Mouse (Mus musculus) frontal cortex, adult 2 months (tissue): ENCODE data around the gene Myo6. TPM values are rescaled to one million over a fixed set of nuclear protein-coding genes. Genes with fewer than 3 reads are reported as not detected.

Experiments used
- DNase-seq, 2 experiments: peaks; one replicate each; pipeline ENCODE4 v3.0.0; 2022; ENCODE audit warnings: low spot score in 1 of 2; ENCODE audit errors: extremely low spot score in 1 of 2
- polyA plus RNA-seq: library from polyadenylated mRNA; depleted of rRNA; stranded (reverse); fragments of >200 nt; gene quantifications from 2 replicates; pipeline ENCODE4 v1.2.3, GENCODE M21; 2012; rRNA removed

Myo6 gene
- 62.6 and 66.0 TPM in 2 replicates for polyA plus RNA-seq

DNA sequence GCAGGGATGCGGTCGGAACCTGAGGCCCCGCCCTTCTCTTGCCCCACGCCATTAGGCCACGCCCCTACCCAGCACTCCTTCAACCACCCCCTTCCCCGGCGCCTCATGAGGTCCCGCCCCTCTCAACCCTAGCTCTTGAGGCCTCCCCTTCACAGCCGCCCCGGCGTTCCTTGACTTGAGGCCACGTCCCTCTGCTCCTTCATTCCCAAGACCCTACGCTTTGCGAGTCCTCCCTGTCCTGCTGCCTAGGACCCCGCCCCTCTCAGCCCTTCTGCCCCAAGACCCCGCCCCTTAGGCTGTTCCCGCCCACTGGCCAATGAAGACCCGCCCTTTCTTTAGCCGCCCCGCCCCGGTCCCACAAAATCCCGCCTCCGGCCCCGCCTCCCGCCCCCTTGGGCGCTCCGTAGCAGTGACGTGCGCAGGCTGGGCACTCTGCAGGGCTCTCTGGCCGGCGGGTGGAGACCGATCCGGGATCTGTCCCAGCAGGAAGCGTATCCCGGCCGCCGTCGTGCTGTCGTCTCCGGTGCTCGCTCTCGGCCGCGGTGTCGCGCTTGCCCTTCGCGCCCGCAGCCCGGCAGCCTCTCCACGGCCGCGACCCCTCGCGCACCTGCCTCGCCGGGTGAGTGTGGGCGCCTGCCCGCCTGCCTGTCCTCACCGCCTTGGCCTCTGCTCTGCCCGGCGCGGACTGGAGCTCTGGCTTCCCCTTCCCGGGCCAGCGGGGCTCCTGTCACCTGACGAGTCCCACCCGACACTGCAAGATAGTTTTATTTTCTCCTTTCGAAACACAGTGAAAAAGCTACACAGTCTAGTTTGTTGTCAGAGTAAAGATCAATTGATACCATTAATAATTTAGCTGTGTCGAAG is at the start of gene Myo6:
Gene Myo6, plus strand, starts transcription at position 421 of the 864 bp plus-strand sequence.
- DNase-seq: peak; percentile 83 to 96

DNA sequence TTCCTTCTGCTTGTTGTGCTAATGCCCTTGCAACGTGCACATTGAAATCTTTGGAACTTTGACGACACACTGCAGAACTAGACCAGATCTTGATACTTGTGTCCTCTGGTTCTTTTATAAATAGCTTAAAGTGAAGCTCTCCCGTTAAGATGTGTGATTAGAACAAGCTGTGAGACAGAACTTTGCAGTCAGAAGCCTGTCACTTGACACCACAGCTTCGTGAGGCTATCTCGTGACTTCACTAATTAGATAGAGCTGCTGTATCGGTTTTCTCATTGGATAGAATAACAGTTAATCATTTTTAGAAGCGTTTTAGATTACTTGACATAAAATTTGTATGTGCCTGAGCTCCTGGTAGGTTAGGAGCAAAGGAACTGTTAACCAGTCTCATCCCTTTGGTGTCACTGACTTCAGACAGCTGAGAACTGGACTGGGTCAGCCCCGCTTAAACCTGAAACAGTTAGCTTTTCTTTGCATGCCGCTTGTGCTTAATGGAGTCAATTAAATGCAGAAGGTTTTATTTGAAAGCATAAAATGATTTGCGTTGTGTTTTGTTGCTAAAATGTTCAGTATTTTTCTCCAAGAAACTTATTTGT is 18.7 kb upstream of the Myo6 start:
- DNase-seq: no peak

DNA sequence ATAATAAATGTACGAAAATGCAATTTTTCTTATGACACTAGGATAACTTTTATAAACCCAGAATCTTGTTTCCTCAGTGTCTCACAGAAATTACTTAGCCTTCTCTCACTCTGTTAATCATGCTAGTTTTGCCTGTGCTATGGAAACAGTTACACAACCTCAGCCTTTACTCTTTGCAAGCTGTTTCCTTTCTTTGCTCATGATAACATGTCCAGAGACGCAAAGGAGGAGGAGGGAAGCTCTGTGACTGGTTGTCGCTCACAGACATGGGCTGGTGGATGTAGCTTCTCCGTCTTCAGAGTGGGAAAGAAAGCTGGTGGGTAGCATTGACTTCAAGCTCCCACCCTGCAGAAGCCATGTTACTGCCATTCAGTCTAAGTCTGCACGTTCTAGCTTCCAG is 15.2 kb upstream of the Myo6 start:
- no peak for DNase-seq

DNA sequence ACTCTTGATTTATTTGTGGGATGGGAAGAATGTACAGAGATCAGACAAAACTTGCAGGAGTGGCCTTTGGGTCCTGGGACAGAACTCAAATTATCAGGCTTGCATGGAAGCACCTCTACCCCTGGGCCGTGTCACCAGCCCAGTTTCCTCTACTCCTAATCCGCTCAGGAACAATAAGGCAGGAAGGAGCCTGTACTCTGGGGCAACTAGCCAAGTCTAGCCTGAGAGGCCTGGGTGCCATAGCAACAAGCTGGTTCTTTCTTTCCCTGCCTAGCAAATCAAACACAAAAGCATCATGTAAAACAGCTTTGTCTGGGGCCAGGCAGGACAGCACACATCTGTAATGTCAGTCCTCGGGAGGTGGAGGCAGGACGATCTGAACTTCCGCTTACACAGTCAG is 9.6 kb upstream of the Myo6 start:
- peak; percentile 39 to 71 for DNase-seq

DNA sequence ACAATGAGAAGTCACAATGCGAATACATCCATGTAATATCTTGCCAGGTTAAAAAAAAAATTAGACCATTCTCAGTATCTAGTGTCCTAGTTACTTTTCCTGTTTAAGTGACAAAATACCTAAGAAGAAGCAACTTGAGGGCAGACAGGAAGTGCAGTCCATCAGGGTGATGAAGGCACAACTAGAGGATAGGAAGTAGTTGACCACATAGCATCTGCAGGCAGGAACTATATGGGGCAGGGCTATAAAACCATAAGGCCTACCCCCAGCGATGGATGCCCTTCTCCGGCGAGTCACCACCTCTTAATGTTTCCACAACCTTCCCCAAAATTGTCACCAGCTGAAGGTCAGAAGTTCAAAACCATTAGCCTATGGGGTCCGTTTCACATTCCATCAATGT is 8.1 kb upstream of the Myo6 start:
- DNase-seq: no peak

DNA sequence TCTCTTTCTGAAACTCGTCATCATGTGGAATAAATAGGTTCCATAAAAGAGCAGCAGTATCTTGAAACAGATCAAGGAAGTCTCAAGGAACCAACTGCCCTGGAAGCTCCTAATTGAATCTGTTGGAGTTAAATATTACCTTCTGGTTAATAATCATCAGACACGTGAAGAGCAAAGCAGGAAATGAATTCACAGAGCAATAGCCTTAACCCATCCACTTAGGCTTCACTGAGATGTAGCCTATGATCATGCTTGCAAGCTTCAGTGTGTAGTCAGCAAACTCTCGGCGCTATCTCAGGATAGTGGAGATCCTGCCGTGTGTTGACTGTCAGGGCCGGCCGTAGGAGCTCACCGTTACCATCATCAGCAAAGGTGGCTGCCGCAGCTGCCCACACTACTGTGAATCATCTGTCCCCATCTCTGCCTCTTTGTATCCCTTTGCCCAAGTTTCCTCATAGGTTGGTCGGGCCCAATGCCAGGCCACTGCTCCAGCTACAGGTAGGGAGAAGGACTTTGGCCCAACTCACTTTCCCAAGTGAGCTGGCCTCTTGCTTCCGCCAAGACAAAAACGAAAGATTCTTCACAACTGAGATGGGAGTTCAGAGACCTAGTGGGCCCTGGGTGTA is 6.9 kb upstream of the Myo6 start:
- no peak for DNase-seq

DNA sequence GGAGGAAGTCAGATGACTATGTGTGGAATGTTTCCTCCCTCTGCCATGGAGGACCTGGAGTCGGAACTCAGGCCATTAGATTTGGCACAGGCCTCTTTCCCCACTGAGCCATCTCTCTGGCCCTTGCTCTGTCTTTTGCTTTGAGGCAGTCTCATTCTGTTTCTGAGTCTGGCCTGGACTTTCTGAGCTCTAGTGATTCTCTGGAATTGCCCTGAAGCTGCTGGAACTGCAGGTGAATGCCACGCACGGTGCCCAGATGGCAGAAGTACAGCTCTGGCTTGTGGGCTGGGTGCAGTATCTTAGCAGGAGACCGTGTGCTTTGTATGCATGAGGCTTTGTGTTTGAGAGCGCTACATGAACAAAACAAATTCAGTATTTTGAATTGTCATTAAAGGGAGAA is 5.9 kb upstream of the Myo6 start:
- DNase-seq: no peak

DNA sequence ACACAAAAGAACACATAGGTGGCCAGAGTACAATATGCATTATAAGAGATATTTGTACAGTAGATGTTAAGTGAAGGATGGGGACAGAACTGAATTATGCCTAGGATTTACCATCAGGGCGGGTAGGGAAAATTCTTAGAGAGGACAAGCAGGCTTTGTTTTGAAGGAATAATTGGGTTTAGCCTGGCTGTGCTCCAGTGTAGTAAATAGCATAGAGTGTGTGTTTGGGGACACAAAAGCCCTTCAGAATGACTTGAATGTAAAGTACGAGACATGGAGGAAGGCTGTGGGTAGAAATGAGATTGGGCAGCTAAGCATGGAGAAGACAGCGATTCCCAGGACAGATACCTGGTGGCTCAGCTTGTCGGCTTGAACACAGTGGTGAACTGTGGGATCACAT is 3.4 kb upstream of the Myo6 start:
- DNase-seq: no peak

DNA sequence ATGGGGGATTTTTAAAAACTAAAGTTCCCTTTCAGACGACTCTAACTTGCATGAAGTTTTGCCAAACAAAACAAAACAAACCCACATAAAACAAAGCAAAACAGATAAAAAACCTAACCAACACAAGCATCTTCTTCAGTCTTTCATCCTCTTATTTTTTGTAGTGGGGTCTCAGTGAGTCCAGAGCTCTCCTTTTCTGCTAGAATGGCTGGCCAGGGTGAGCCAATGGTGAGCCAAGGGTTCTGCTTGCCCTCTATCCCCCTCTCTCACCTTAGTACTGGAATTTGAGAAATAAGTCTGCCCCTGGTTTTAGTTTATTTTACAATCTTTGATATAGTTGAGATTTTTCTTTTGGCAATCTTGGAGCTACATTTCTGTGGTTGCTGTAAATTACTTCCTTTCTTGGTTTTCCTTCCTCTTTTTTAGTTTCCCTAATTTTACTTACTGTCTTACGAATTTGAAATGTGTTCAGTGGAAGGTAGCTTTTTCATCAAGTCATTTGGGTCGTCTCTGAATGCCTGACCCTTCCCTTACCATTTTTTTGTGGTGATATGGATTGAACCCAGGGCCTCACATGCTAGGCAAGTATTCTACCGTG is 1.6 kb upstream of the Myo6 start:
- no peak for DNase-seq

DNA sequence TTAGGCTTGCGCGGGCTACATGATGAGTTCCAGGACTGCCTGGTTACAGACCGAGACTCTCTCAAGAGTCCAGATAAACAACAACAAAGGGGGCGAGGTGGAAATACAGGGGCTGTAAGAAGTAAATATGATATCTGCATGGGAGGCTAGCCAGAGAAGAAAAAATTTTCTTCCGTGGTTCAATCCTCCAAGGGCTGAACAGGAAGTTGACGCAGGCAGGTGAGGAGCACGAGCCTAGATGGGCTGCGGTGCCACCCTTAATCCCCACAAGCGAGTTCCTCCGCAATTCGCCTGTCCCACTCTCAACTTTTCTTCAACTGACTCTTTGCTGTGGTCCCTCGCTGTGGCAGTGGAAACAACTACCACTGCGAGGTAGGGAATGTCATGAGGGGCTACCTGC is 640 bp upstream of the Myo6 start:
- peak in 1 of 2 experiments; percentile 26 for DNase-seq

DNA sequence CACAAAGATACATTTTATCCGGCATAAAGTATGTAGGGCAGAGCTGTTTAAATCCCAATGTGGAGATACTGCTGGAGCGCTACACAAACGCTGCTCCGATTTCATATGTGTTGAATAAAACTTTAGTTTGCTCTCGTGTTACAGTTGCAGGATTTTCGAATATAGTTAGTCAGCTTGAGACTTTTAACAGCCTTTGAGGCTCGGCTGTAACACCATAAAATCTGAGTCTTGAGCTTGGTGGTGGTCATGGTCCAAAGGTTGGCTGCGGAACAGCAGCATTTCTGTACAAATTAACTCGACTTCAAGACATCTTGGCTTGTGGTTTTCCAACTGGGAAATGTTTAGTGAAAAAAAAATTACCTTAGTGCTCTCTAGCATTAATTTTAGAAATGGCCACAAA is 859 bp downstream of the Myo6 start:
- DNase-seq: no peak

DNA sequence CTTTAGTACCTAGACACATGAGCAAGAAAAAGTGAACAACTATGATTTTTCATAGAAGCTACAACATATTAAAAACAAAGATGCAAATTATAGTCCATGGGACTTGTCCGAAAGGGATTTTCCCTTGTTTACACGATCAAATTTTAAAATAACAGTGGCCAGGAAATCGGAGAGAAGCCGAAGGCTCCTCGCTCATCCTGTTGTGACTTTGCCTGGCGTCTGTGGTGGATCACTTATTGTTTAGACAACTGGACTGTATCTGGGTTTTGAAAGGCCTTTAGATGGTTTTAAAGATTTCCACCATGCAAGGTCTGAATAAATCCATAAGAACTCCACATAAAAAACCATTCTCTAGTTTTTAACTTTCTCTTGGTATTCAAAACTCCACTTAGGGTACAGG is 1.6 kb downstream of the Myo6 start:
- DNase-seq: no peak

DNA sequence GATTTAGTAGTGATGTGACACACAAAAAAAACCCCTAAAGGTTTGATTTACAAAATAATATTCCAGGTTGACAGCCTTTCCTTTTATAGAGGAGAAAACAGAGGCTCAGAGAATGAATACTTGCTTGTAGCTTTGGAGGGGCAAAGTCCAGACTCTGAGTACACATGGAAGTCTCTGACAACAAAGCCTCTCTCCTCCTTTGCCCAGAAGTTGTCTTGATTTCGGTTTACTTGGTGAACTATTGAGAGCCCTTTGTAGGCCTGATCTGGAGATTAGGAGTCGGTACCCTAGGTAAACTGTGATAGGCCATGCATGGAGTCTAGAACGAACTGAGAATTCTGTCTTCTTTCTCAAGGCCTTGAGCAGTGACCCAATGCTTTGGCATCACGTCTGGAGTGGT is 2.3 kb downstream of the Myo6 start:
- DNase-seq: no peak

DNA sequence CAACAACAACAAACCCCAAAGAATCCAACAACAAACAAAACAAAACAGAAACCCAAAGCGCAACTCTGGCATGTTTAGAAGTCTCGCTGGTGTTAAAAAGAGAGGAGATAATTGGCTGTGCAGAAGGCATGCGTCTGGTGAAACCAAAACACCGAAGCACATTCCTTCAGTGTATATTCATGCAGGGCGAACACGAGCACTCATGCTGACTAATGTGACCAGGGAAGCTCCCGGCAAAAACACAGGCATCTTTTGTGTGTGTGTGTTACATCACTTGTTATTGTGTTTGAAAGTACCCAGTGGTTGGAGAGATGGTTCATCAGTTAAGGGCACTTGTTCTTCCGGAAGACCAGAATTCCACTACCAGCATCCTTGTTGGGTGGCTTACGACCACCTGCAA is 4.7 kb downstream of the Myo6 start:
- DNase-seq: no peak

DNA sequence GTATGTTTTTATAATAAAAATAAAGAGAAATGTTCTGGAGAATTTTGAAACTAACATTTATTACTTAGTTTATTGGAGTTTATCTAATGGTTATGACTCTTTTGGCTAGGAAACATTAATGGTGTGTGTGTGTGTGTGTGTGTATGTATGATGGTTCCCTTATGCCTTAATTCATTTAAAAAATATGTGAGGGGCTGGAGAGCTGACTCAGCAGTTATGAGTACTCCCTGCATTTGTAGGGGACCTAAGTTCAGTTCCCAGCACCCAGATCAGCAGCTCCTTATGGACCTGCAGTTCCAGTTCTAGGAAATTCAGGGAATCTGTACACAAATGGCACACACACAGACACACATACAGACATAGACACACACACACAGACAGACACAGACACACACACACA is 6.4 kb downstream of the Myo6 start:
- DNase-seq: no peak

DNA sequence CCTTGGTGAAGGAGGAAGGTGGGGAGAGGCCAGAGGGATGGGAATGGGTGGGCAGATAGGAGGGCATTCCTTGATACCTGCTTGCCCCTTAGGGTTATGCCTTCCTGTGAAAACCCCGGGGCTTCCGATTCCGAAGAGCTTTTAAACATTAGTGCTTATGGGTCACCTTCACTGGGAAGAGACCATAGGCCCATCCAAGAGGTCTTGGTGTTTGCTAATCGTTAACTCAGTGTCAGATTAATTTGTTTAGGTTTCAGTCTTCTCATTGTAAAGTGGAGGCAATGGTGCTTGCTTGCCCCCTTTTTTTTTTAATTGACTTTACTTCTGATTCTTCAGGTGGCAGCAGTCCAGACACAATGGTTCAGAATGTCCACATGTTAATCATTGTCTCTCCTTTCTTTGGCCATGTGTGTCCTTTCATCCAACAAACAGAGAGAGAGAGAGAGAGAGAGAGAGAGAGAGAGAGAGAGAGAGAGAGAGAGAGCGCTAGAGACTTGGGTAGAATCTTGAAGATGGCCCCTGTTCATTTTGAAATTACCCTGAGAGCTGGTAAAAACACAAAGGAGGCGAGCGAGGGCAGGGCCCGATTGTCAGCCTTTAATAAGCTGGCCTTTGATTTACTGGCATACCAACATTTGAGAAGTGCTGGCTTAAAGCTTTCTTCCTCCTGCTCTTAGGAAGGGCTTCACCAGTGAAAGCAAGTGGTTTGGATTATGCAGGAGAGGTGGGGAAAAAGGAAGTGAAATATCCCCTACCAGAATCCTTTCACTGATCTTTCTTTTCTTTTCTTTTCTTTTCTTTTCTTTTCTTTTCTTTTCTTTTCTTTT is 7.8 kb downstream of the Myo6 start:
- DNase-seq: no peak

DNA sequence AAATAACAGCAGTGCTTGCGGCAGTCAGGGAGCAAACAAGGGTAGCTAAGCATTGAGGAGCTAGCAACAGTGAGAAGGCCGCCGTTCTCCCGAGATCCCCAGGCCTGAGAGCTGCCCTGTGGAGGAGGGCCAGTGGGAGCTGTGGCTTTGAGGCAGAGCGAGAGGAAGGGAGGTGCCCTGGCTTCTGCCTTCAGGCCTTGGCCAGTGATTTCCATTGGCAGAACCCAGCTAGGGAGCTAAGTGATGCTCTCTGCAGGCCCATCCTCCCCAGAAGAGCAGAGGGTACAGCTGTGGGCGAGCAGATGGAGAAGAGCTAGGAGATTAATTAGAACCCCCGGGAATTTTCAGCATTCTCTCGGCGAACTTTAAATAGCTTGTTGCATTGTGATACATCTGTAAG is 8.8 kb downstream of the Myo6 start:
- peak in 1 of 2 experiments; percentile 28 for DNase-seq

DNA sequence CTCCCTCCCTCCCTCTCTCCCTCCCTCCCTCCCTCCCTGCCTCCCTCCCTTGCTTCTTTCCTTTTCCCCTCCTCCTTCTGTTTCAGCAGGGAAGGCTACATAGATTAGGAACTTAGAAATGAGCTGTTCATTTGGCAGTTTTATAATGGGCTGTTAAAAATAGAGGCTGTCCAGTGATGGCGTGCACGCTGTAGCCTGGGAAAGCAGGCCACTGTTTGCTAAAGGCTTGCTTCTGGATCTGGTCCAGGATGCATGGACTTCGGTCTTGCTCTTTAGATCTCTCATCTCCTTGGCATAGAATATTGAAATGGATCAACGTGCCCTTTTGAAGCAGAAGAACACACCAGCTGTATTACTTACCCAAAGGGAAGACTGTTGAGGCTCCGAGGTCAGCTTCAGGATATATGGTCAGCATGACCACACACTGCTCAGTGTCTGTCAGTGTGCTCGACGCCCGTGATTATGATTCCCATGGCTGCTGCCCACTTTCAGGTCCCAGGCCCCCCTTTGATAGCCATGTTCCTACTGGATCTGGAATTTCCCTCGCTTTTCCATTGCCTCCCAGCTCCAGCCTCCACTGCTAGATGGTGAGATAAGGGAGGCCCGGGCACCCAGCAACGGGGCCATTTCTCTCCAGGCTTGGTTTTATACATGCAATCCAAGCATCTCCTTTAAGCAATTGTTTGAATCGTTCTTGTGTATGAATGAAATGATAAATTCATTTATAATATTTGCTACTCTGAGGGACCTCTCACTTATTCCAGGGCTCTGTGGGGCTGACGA is 12.1 kb downstream of the Myo6 start:
- DNase-seq: no peak

DNA sequence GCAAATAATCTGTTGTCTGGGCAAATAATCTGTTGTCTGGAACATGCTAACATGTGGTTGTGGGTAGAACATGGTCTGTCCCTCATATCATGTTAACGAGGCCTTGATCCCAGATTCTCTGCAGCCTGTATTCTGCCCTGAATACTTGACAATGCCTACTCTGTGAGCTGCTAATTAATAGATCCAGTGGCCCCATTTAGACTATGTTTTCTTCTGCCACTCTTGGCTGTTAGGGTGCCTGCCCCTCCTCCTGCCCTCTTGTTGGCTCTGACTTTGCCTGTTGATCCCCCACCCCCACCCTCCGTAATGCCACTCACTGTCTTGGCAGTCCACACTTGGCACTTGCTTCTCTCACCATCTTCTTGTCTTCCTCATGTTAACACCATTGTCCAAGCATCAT is 13.8 kb downstream of the Myo6 start:
- no peak for DNase-seq

DNA sequence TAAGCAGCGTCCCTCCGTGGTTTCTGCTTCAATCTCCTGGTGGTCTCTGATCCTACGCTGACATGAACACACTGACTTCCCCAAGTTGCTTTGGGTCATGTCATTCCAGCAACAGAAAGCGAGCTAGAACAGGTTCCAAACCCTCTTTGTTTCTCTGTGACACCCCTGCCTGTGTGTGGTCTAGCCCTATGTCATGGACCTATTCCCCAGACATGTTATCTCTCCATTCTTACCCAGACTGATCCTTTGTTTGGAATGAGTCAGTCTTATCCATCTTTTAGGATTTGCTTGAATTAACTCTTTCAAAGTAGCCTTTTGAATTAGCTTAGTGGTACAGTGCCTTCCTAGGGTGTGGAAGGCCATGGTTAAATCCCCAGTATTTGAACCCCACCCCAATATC is 14.9 kb downstream of the Myo6 start:
- DNase-seq: no peak
